Mouse (Mus musculus): Measurements from ENCODE around the gene Arhgap19. TPM values are rescaled to one million over a fixed set of nuclear protein-coding genes. Genes with fewer than 3 reads are reported as not detected.

Gene Arhgap19
- total and polyA plus RNA-seq, 2 experiments = 1.2 to 1.9 TPM

- Histone ChIP-seq H3K9ac (ENCODE audit: low read depth, low read length) (no peak overlapping the region), H3K36me3 (ENCODE audit: control insufficient read depth, insufficient read depth, low read length) (no peaks in the 10 kb centered on the region), H3K79me2 (ENCODE audit: control insufficient read depth, insufficient read depth, low read length) (no peaks in the 10 kb centered on the region), H3K27ac (replicated peaks; ENCODE audit: insufficient read depth, low read depth, low read length) (no peak overlapping the region), H3K4me3 (ENCODE audit: insufficient read depth, low read depth, low read length) (no peak overlapping the region), H3K27me3 (ENCODE audit: control insufficient read depth, insufficient read depth, low read length) (no peaks in the 10 kb centered on the region), H3K4me1 (ENCODE audit: control insufficient read depth, insufficient read depth, low read length) (no peaks in the 10 kb centered on the region; the same call in 1 of the 2 replicates)
- WGBS = 66% methylated on average over 7 of the region's 7 CpGs
- no peak for DNase-seq (ENCODE audit: extremely low read depth, low read depth, low spot score)
- no peak; the same call in 1 of the 2 replicates for TF ChIP-seq CTCF (IDR thresholded peaks at IDR 0.05; ENCODE audit: low read depth, low read length)
- no peak for TF ChIP-seq POLR2A (IDR thresholded peaks at IDR 0.05; ENCODE audit: extremely low read depth, insufficient read depth, low read length)
Observed at GRCm38 (mm10) chr19:41803322-41803721, 1.5 kb upstream of the Arhgap19 start.

DNA sequence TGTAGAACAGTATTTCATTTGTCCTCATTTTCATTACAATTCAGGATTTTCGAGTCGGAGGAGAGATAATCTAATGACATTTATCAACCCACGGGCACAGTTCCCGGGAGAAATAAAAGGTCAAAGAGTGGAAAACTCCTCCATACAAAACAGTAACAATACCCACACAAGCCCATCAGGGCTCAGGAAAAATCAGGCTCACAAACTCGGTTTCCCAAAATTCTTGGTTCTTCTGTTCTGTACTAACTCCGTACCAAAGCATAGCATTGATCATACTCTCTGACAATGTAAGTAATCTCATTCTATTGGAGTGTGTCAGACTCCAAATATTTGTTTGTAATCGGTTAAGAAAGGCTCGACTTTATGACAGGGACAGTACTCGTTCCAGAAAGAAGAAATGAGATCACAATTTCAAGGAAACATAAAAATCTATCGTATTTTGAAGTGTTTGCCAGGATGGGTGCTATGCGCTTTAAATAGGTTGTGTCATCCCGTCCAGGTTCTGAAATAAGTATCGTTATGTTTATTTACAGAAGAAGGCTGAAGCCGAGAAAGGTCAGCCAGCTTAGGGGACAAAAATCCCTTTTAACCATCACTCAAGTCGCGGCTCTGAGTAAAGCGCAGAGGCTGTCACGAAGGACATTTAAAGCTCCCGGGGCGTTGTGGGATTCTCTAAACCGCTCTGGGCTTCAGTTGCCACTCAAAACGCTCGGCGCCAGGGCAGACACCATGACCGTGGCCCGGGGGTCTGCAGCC is 683 bp downstream of the Arhgap19 start:
- DNase-seq (ENCODE audit: extremely low read depth, low read depth, low spot score) = peak; percentile 22
- peak overlapping the region; percentile 88 for H3K4me3 ChIP-seq (ENCODE audit: insufficient read depth, low read depth, low read length)
- TF ChIP-seq POLR2A (IDR thresholded peaks at IDR 0.05; ENCODE audit: extremely low read depth, insufficient read depth, low read length) (no peak), CTCF (IDR thresholded peaks at IDR 0.05; ENCODE audit: low read depth, low read length) (no peak)
- no peaks in the 10 kb centered on the region for H3K27me3 ChIP-seq (ENCODE audit: control insufficient read depth, insufficient read depth, low read length)
- H3K4me1 ChIP-seq (ENCODE audit: control insufficient read depth, insufficient read depth, low read length) = no peaks in the 10 kb centered on the region; the same call in 1 of the 2 replicates
- no peaks in the 10 kb centered on the region for H3K36me3 ChIP-seq (ENCODE audit: control insufficient read depth, insufficient read depth, low read length)
- H3K27ac ChIP-seq (replicated peaks; ENCODE audit: insufficient read depth, low read depth, low read length) = no peak overlapping the region
- no peaks in the 10 kb centered on the region for H3K79me2 ChIP-seq (ENCODE audit: control insufficient read depth, insufficient read depth, low read length)
- H3K9ac ChIP-seq (ENCODE audit: low read depth, low read length) = peak overlapping the region; percentile 73
- under 1% methylated on average over 26 of the region's 26 CpGs for WGBS

- Histone ChIP-seq H3K79me2 (ENCODE audit: control insufficient read depth, insufficient read depth, low read length) (no peaks in the 10 kb centered on the region), H3K27ac (replicated peaks; ENCODE audit: insufficient read depth, low read depth, low read length) (no peak overlapping the region), H3K4me3 (ENCODE audit: insufficient read depth, low read depth, low read length) (no peak overlapping the region), H3K9ac (ENCODE audit: low read depth, low read length) (no peak overlapping the region), H3K36me3 (ENCODE audit: control insufficient read depth, insufficient read depth, low read length) (no peaks in the 10 kb centered on the region), H3K4me1 (ENCODE audit: control insufficient read depth, insufficient read depth, low read length) (no peaks in the 10 kb centered on the region; the same call in 1 of the 2 replicates), H3K27me3 (ENCODE audit: control insufficient read depth, insufficient read depth, low read length) (no peaks in the 10 kb centered on the region)
- TF ChIP-seq POLR2A (IDR thresholded peaks at IDR 0.05; ENCODE audit: extremely low read depth, insufficient read depth, low read length) (no peak), CTCF (IDR thresholded peaks at IDR 0.05; ENCODE audit: low read depth, low read length) (no peak)
- no peak for DNase-seq (ENCODE audit: extremely low read depth, low read depth, low spot score)
- WGBS = 56% methylated on average over 6 of the region's 6 CpGs
Observed at GRCm38 (mm10) chr19:41800451-41800850, 1.4 kb downstream of the Arhgap19 start.

GRCm38 (mm10) chr19:41797536-41797935 is 4.3 kb downstream of the Arhgap19 start:
- WGBS = 92% methylated on average over 6 of the region's 6 CpGs
- no peaks in the 10 kb centered on the region; the same call in 1 of the 2 replicates for H3K4me1 ChIP-seq (ENCODE audit: control insufficient read depth, insufficient read depth, low read length)

GRCm38 (mm10) chr19:41796789-41797327 is 5.0 kb downstream of the Arhgap19 start:
- WGBS = 90% methylated on average over 12 of the region's 12 CpGs

More at GRCm38 (mm10) chr19:41797536-41797935, 4.3 kb downstream of the Arhgap19 start:
- no peaks in the 10 kb centered on the region for H3K79me2 ChIP-seq (ENCODE audit: control insufficient read depth, insufficient read depth, low read length)
- H3K27ac ChIP-seq (replicated peaks; ENCODE audit: insufficient read depth, low read depth, low read length) = no peak overlapping the region
- TF ChIP-seq CTCF (IDR thresholded peaks at IDR 0.05; ENCODE audit: low read depth, low read length) (no peak), POLR2A (IDR thresholded peaks at IDR 0.05; ENCODE audit: extremely low read depth, insufficient read depth, low read length) (no peak)
- H3K9ac ChIP-seq (ENCODE audit: low read depth, low read length) = no peak overlapping the region
- DNase-seq (ENCODE audit: extremely low read depth, low read depth, low spot score) = no peak
- H3K36me3 ChIP-seq (ENCODE audit: control insufficient read depth, insufficient read depth, low read length) = no peaks in the 10 kb centered on the region
- no peak overlapping the region for H3K4me3 ChIP-seq (ENCODE audit: insufficient read depth, low read depth, low read length)
- no peaks in the 10 kb centered on the region for H3K27me3 ChIP-seq (ENCODE audit: control insufficient read depth, insufficient read depth, low read length)

More at GRCm38 (mm10) chr19:41796789-41797327, 5.0 kb downstream of the Arhgap19 start:
- DNase-seq (ENCODE audit: extremely low read depth, low read depth, low spot score) = no peak
- Histone ChIP-seq H3K79me2 (ENCODE audit: control insufficient read depth, insufficient read depth, low read length) (no peaks in the 10 kb centered on the region), H3K27ac (replicated peaks; ENCODE audit: insufficient read depth, low read depth, low read length) (no peak overlapping the region), H3K36me3 (ENCODE audit: control insufficient read depth, insufficient read depth, low read length) (no peaks in the 10 kb centered on the region), H3K4me1 (ENCODE audit: control insufficient read depth, insufficient read depth, low read length) (no peaks in the 10 kb centered on the region), H3K27me3 (ENCODE audit: control insufficient read depth, insufficient read depth, low read length) (no peaks in the 10 kb centered on the region), H3K4me3 (ENCODE audit: insufficient read depth, low read depth, low read length) (no peak overlapping the region), H3K9ac (ENCODE audit: low read depth, low read length) (no peak overlapping the region)
- no peak for TF ChIP-seq POLR2A (IDR thresholded peaks at IDR 0.05; ENCODE audit: extremely low read depth, insufficient read depth, low read length)
- no peak for TF ChIP-seq CTCF (IDR thresholded peaks at IDR 0.05; ENCODE audit: low read depth, low read length)

Data from liver, adult 2 months (tissue).